Mouse (Mus musculus) urinary bladder, adult 2 months (tissue): ENCODE measurements around the gene Hsf2bp. TPM values are rescaled to one million over a fixed set of nuclear protein-coding genes. Genes with fewer than 3 reads are reported as not detected.

Source experiments
- DNase-seq: peaks from one replicate; pipeline ENCODE4 v3.0.0; 2022; ENCODE audit warnings: low spot score
- polyA plus RNA-seq: library from polyadenylated mRNA; depleted of rRNA; stranded (reverse); fragments of >200 nt; gene quantifications from 2 replicates; pipeline ENCODE4 v1.2.3, GENCODE M21; 2012

The Hsf2bp gene
- polyA plus RNA-seq, 1 experiment, result 1.7 TPM

DNA sequence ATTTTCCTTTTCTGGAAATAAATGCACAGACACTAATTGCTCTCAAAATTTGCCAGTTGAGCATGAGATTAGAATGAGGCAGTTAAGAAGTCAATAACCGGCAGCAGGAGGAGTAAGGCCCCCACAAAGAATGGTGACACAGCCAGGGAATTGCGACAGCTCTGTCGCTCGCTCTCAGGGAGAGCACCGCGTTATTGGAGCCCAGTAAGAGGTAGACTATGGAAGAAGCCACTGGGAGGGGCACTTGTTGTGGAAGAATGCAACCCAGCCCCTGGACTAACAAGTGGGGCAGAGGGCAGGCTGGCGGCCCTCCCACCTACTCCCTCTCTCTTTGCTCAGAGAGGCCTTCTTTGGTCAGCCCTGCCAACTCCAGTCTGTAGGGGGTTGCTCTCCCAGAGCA, 4.5 kb downstream of the Hsf2bp start:
- no peak for DNase-seq

DNA sequence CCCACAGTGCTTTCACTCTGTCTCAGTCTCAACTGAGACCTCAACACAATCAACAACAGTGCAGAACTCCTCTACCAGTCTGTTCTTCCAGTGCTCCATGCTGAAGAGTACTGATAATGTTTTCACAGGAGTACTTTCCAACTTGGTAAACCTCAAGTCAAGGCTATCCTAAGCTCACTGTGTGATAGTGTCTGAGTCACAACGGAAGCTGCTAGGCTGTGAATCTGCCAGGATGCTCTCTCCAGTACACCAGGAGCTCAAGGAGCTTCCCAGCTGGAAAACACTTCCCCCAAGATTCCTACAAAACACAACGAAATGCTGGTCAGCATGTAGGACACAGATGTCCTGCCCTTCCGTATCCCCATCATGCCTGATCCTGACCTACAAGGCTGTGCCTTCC, 7.8 kb downstream of the Hsf2bp start:
- no peak for DNase-seq

DNA sequence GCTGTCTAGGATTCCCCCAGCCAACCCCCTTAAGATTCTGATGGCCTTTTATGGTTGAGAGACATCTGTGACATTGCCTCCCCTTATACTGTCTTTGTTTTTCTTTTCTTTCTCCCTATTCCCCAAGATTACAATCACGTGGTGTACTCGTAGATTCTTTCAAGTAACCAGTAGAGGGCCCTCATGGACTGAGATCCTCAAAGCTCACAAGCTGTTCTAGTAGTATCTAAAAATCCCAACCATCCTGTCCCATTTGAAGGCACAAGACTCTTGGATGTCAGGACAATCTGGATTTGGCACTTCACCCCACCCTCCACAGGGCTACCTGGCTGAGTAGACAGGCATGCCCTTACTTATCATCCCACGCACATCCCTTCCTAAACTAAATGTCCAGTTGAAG, 8.5 kb downstream of the Hsf2bp start:
- DNase-seq, result no peak

DNA sequence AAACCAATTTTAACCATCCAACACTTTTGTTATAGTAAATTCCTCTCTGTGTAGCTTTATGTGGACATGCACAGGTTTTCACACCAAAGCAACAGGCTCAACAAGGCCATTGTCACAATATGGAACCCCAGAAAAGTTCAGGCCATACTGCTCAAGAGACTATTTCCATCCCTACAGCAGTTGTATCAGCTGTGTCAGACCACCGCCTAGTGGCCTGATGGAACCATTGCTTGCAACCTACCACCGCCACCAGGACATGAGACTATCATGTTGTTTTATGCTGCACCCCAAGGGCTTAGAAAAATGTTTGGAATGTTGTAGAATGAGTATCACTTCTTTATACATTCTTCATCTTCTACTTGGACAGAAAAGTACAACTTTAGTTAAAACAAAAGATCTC, 10.8 kb downstream of the Hsf2bp start:
- DNase-seq, result no peak

DNA sequence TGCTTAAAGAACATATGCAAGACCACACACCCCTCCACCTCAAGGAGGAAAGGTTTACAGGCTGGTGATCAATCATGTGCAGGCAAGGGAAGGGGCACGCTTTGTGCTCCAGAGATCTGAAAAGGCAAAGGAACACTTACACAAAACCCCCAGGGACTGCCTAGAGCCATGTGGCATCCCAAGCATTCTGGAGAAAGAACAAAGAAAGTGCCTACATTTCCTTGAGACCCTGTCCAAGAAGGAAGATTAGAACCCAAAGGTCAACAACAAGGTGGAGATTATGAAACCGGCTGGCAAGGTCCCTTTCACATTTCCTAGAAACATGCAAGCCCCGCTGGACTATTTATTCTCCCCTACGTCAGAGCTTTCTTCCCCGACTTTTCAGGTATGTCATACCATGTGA, 11.5 kb downstream of the Hsf2bp start:
- DNase-seq, result no peak

DNA sequence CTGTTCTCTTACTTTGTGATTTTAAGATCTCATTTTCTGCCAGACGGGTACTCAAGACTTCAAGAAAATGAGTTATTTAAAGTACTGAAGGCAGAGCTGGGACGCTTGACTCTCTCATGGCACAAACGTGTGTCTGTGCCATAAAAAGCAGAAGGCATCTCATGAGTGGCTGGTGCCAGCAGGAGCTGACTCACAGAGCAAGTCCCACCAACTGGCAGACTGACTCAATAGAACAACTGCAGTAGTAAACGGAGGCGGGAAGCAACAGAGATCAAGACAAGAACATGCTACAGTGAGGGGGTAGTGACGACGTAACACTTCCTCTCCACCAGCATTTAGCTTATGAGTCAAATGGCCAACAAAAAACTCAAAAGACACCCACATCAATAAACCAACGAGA, 13.1 kb downstream of the Hsf2bp start:
- no peak for DNase-seq

DNA sequence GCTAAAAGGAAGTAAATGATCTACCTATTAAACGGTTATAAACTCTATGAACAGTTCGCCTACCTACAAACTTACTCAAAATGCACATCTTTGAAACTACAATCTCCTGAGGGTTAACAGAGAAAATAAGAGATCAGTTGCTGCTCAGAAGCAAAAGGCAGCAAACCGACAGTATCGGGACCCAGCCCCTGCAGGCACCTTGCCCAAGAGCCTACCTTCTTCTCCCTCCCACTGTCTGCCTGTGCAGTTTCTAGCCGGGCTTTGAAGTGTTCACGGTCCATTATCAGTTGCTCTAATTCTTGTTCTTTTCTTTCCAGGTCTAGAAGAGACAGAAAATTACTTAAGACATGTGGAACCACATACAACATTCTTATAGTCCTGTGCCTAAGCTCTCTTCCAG, 13.6 kb downstream of the Hsf2bp start:
- no peak for DNase-seq

DNA sequence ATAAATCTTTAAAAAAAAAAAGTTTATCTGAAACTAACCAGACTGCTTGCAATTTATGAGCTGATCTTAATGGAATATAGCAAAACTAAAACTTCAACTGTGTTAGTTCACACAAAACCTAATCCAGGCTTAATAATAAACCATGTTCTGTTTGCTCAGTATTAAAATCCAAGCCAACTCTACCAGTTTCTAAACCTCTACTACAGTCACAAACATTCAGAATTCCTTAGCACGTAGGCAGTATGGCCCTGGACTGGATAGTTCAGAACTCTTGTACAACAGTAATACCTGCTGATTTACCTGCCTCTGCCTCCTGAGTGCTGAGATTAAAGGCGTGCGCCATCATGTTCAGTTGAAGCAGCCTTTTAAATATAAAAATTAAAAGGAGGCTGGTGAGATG, 14.2 kb downstream of the Hsf2bp start:
- DNase-seq, result no peak

DNA sequence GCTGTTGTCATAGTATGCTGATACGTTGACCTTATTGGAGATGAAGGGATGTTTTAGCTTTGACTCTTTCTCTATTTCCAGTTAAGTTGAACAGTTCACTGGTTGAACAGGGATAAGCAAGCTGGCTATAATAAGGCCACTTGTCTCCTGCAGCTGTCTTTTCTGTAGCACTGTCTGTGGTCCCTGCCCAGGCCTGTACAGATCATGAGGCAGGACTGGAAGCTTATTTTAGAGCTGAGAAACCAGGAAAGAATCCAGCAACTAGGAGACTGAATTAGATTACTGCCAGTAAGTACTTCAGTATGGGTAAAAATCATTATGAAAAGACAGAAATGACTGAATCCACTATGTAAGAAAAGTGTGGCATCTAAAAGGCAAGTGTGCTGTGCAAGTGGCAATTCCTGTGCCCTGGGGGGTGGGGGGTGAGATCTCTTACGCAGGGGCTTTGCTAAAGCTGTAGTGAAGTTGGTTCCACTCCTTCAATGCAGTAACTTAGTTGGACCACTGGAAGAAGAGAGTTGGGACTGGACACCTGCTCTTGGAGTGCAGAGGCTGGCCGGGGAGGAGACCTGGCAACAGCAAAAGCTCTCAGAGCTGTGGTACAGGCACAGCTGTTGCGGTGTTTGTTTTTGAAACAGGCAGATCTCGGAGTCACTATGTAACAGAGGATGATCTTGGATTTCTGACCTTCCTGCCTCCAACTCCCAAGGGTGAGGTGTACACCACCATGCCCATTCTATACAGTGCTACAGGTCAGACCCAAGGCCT, 17.8 kb downstream of the Hsf2bp start:
- DNase-seq, result no peak

DNA sequence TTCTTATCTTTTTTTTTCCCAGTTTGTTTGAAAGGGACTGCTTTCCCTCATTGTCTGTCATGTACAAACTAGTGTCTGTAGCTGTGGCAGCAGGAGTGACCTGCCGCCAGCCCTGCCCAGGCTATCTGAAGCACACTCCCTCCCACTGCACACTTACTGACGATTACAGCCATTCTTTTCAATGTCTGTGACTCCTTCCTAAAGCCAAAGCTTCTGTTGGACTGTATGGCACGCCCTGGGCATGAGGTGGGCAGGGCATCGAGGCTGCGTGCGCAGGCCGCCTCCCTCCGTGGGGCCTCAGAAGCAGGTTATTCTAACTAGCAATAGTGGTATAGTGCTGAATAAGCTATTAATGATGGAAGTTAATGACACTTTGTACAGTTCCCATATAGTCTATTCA, 19.7 kb downstream of the Hsf2bp start:
- DNase-seq, result no peak

DNA sequence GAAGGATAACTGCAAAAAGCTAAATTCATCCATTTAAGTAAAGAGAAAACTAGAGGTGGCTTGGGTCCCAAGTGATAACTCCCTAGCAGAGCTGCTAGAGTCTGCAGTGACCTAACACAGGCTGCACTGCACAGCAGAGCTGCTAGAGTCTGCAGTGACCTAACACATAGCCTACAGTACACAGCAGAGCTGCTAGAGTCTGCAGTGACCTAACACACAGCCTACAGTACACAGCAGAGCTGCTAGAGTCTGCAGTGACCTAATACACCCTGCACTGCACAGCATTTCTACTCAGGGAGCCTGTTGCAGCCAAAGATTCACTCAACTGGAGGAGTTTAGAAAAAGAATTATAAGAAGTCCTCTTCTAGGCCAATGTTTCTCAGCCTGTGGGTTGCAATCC, 22.5 kb downstream of the Hsf2bp start:
- no peak for DNase-seq

DNA sequence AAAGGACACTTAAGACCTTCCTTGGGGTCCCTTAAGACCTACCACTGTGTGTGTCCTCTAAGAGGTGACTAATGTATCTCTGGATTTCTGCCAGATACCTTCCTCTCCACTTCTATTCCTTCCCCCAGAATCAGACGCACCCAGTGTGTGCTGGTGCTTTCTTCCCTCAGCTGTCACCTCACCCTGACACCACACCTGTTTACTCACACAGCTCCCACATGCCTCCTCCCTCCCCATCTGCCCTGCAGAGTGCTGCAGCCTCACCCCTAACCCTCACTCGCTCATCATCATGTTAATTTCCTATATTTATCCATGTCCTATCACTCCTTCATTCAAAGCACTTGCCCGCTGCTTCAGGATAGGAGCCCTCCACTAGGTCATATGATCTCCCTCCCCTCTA, 23.9 kb downstream of the Hsf2bp start:
- DNase-seq, result no peak

DNA sequence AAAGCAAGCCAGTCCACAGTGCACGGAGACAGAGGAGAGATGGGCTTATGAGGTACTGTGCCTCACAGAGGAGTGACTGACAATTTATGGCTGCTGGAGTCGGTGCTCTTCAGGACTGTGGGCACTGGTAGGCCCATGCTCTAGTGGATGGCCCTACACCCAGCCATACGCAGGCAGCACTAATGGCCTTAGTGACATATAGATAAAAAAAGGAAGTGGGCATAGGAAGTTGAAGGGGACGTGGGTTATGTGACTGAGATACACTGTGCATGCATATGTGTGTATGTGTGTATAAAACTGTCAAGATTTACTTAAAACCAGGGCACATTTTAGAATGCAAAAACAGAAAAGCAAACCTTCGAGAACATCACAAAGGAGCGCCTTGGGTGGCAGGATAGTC, 24.5 kb downstream of the Hsf2bp start:
- DNase-seq, result no peak

DNA sequence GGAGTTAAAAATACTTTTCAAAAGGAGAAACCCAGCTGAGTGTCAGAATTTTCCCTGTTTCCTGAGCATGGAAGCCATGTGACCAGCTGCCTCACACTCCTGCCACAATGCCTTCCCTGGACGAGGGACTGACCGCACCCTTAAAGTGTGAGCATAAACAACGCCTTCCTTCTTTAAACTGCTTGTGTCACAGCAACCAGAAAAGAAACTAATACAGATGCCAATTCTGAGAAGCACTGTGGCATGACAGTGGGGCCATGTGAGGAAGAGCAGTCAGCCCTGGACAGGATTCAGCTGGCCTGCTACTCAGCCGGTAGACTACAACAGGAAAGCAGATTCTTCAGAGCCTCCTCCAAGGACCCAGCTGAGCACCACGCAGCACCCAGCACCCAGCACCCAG, 29.3 kb downstream of the Hsf2bp start:
- no peak for DNase-seq

DNA sequence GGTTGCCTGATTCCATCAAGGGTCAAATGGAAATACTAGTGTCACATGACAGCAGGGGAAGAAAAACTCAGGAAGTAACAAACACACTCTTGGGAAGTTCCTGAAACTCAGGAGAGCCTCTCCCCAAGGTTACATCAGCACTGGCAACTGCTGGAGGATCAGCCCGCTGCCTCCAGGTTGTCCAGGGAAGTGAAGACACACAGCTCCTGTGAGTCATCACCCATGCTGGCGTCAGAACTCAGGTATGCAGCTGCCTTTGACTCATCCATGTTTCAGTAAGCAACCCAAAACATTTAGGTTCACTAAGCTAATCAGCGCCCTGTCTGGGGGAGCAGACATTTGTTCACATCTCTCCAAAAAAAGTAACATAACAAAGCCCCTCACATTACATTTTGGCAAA, 32.9 kb downstream of the Hsf2bp start:
- DNase-seq, result no peak

DNA sequence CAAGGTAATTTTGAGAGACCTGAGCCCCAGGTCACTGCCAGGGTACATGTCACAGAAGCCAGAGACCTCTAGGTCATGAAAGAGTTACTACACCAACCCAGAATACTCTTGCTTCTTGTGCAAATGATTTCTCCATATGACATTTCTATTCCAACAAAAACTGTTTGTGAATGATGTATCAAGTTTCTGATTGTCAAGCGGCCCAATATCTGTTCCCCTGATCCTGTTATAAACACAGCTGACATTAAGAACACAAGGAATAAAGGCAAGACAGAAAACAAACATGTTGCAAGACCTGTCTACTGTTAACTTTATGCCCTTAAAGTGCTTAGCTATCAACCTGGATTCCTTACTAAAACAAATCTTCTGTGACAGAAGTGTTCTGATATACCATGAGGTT, 37.8 kb downstream of the Hsf2bp start:
- no peak for DNase-seq

DNA sequence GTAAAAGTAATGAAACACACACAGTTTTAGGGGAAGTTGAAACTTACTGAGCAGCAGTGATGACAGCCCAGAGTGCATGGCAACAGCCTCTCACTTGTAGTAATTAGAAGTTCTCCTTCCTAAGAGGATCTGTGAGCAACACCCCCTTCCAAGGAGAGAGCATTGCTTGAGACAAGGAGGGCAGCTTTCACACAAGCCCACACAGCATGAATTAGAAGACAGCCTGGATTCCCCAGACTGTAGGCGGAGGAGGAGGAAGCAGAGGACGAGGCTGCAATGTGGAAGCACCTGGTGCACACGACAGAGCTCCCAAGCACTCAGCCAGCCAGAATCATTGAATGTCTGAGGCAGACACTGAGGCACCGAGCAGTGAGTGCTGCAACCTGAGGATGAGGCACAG, 39.8 kb downstream of the Hsf2bp start:
- no peak for DNase-seq

DNA sequence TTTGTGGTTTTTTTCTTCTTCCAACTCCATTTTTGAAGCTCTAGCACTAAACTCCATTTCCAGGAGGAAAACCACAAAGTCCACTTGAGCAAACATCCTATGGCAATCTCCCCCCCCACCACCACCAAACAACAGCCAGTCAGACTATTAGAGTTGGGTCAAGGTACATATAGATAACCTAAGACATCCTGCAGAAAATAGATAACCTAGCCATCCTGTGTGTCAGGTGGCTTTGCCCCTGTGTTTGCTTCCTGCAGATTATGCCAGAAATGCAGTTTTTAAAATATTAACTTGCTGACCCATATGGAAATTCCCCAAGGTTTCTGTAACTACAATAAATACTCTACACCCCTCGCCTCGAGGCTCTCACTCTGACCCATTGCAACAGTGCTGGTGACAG, 40.4 kb downstream of the Hsf2bp start:
- DNase-seq, result no peak

DNA sequence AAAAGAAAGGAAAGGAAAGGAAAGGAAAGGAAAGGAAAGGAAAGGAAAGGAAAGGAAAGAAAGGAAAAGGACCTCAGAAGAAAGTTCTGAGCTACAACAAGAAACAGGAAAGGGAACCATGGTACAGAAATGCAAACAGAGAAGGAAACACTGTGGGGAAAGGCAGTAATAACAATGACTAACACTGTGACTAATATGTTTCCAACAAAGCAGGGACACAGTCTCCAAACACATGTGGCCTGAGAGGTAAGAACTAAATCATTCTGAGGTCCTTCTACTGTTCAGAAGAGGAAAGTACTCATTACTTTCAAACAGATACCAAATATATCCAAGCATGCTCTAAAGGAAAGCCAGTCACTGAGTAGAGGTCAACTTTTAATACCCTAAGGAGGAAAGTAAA, 42.0 kb downstream of the Hsf2bp start:
- DNase-seq, result no peak

DNA sequence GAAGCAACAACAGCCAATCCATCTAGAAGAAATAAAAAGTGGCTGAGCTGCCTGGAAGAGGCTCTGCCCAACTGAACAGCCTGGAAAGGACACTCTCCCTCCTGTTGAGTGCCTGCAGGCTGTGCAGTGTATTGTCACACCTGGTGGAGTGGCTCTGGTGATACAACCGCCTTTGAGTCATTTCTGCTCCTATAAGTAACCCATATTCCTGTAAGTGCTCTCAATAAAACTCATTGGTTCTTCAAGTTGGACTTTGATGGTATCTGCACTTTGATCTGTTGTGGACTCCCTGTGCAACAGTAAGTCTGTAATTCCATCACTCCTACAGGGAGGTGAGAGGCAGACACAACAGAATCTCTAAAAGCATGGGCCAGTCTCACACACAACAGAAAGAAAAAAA, 42.8 kb downstream of the Hsf2bp start:
- no peak for DNase-seq

DNA sequence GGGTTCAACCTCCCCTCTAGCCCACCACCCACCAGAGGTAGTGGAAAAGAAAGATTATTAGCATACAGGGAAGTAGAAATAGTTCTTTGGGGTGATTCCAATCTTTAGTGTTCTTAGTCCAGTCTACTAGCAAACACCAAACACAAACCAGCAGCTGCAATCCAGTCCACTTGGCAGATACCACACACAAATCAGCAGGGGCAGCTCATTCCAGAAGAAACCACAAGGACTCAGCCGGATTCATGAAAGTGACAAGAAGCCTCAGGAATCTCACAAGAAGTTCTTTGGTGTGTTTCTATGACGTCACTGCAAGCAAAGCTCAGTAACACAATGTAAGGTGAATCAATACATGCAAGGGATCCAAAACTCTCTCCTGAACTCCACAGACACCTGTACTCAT, 44.1 kb downstream of the Hsf2bp start:
- no peak for DNase-seq

DNA sequence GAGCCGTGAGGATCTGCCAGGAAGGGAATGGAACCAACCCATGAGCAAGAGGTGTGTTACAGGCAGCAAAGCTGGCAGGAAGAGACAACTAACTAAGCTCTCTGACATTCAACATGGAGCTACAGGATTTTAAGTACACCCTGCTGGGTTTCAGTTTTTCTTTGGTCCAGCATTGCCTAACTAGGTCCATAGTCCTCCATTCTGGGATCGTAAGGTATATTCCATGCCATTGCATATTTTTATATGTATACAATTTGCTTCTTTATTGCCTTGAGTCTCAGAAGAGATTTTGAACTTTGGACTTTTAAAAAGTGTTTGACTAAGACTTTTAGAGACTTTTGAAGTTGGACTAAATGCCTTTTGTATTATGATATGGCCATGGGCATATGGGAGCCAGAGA, 47.1 kb downstream of the Hsf2bp start:
- no peak for DNase-seq

DNA sequence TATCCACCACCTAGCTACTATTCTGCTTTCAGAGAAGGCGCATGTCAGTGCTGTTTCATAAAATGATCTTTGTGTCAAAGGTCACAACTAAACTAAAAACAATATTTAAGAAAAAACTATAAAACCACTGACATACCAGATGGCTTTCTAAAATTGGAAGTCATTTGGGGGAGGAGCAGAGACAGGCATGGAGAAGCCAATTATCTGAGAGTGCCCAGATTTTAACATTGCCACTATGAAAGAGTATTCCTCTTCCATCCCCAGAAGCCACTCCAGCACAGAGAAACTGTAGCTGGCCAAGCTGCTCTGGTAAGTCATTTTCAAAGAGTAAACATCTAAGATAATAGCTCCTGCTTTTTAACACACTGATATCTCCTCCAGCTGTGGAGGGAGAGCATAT, 49.2 kb downstream of the Hsf2bp start:
- no peak for DNase-seq

DNA sequence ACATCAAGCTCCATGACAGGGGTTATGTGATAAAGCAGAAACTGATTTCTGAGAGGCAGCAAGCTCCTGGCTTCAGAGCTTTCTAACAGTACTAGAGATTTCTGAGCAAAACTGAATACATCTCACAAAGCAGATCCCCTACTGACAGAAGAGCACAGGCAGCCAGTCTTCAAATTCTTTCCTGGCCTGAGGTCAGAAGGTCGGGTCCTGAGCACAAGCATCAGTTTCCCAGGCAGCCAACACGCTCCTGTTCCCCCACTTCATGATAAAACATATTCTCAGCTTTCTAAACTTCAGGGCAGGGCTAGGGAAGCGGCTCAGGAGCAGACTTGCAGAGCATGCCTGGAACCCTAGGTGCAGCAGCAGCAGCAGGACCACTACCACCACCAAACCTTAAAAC, 52.7 kb downstream of the Hsf2bp start:
- DNase-seq, result no peak
